Mouse (Mus musculus): ENCODE results near the gene Zfyve21. TPM values are rescaled to one million over a fixed set of nuclear protein-coding genes. Genes with fewer than 3 reads are reported as not detected.

Zfyve21 gene
- polyA plus RNA-seq, 1 experiment: 23.8 TPM

DNA sequence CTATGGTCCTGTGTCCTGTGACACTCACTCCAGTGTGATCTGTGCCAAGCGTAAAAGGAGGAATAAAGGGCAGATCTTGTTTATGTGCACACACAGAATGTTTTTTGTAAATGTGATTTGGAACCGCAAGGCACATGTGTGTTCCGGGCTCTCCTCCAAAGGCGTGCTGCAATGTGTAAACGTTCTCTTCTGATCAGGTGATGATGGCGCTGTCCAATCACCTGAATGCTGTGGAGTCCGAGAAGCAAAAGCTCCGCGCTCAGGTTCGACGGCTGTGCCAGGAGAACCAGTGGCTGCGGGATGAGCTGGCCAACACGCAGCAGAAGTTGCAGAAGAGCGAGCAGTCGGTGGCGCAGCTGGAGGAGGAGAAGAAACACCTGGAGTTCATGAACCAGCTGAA is 39.8 kb upstream of the Zfyve21 start:
- no peak for TF ChIP-seq POLR2A (IDR thresholded peaks at IDR 0.05; ENCODE audit: control insufficient read depth, low read depth, low read length)
- TF ChIP-seq CTCF (IDR thresholded peaks at IDR 0.05; ENCODE audit: control insufficient read depth, insufficient read depth, insufficient replicate concordance, low read depth, low read length): no peak
- Histone ChIP-seq H3K36me3 (ENCODE audit: control insufficient read depth, insufficient read depth, low read length) (no peaks in the 10 kb centered on the region; the same call in 1 of the 2 replicates), H3K27ac (ENCODE audit: control insufficient read depth, insufficient read depth, low read depth, low read length) (no peak overlapping the region), H3K4me3 (ENCODE audit: control insufficient read depth, low read depth, low read length) (no peak overlapping the region), H3K4me1 (ENCODE audit: control insufficient read depth, insufficient read depth, low read length) (no peaks in the 10 kb centered on the region), H3K27me3 (ENCODE audit: control insufficient read depth, insufficient read depth, low read length) (no peaks in the 10 kb centered on the region)

DNA sequence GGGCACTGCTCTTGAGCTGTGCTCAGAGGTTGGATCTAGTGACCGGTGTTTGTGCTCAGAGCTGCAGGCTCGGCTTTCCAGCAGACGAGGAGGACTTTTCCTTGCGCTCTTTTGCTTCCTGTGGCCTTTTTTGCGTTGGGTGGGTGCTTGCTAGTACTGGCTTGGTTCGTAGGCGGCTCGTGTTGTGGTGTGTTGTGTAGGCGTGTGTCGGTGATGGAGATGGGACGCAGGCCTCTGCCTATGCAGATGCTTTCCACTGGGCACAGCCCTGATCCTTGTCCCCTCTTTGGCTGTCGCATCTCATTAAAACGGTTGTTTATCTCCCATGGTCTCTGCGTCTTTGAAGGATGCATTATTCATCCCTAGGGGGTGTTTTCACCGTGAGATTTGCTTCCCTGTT is 39.1 kb upstream of the Zfyve21 start:
- Histone ChIP-seq H3K27me3 (ENCODE audit: control insufficient read depth, insufficient read depth, low read length) (no peaks in the 10 kb centered on the region), H3K4me3 (ENCODE audit: control insufficient read depth, low read depth, low read length) (no peak overlapping the region), H3K36me3 (ENCODE audit: control insufficient read depth, insufficient read depth, low read length) (no peaks in the 10 kb centered on the region; the same call in 1 of the 2 replicates), H3K27ac (ENCODE audit: control insufficient read depth, insufficient read depth, low read depth, low read length) (no peak overlapping the region), H3K4me1 (ENCODE audit: control insufficient read depth, insufficient read depth, low read length) (no peaks in the 10 kb centered on the region)
- TF ChIP-seq CTCF (IDR thresholded peaks at IDR 0.05; ENCODE audit: control insufficient read depth, insufficient read depth, insufficient replicate concordance, low read depth, low read length) (no peak), POLR2A (IDR thresholded peaks at IDR 0.05; ENCODE audit: control insufficient read depth, low read depth, low read length) (no peak)

DNA sequence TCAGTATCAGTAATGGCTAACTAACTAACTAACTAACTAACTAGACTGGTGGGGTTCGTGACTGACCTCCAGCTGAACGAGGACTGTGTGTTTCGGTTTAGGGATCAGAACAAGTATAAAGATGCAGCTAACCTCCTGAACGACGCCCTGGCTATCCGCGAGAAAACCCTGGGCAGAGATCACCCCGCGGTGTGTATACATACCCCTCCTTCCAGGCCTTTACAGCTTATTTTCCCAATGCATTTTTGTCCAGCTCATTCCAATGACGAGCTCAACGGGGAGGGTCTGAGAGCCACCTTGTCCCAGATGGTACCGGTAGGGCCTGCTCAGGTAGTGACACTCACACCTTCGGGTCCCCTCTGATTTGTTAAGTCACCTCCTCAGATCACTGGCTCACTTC is 36.1 kb upstream of the Zfyve21 start:
- no peaks in the 10 kb centered on the region for H3K27me3 ChIP-seq (ENCODE audit: control insufficient read depth, insufficient read depth, low read length)
- TF ChIP-seq POLR2A (IDR thresholded peaks at IDR 0.05; ENCODE audit: control insufficient read depth, low read depth, low read length): no peak
- no peak for TF ChIP-seq CTCF (IDR thresholded peaks at IDR 0.05; ENCODE audit: control insufficient read depth, insufficient read depth, insufficient replicate concordance, low read depth, low read length)
- H3K27ac ChIP-seq (ENCODE audit: control insufficient read depth, insufficient read depth, low read depth, low read length): no peak overlapping the region
- H3K4me3 ChIP-seq (ENCODE audit: control insufficient read depth, low read depth, low read length): no peak overlapping the region
- no peaks in the 10 kb centered on the region for H3K4me1 ChIP-seq (ENCODE audit: control insufficient read depth, insufficient read depth, low read length)
- H3K36me3 ChIP-seq (ENCODE audit: control insufficient read depth, insufficient read depth, low read length): no peaks in the 10 kb centered on the region

DNA sequence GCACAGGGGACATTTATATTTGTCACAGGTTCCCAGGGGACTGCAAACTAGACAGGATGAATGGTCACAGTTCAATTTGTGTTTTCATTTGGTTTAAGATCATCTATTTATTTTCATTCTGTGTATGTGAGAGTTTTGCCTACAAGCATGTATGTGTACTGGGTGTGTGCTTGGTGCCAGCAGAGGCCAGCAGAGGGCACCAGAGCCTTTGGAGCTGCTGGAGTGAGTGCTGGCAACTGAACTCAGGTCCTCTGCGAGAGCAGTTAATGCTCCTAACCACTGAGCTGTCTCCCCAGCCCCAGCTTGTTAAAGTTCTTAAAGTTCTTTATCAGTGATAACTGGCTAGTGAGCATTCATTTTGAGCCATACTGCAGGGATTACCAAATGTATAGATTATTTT is 34.4 kb upstream of the Zfyve21 start:
- TF ChIP-seq CTCF (IDR thresholded peaks at IDR 0.05; ENCODE audit: control insufficient read depth, insufficient read depth, insufficient replicate concordance, low read depth, low read length) (peak; percentile 8; the same call in 1 of the 2 replicates), POLR2A (IDR thresholded peaks at IDR 0.05; ENCODE audit: control insufficient read depth, low read depth, low read length) (no peak)
- H3K27ac ChIP-seq (ENCODE audit: control insufficient read depth, insufficient read depth, low read depth, low read length): no peak overlapping the region
- no peaks in the 10 kb centered on the region for H3K27me3 ChIP-seq (ENCODE audit: control insufficient read depth, insufficient read depth, low read length)
- no peaks in the 10 kb centered on the region for H3K36me3 ChIP-seq (ENCODE audit: control insufficient read depth, insufficient read depth, low read length)
- no peaks in the 10 kb centered on the region for H3K4me1 ChIP-seq (ENCODE audit: control insufficient read depth, insufficient read depth, low read length)
- H3K4me3 ChIP-seq (ENCODE audit: control insufficient read depth, low read depth, low read length): no peak overlapping the region

DNA sequence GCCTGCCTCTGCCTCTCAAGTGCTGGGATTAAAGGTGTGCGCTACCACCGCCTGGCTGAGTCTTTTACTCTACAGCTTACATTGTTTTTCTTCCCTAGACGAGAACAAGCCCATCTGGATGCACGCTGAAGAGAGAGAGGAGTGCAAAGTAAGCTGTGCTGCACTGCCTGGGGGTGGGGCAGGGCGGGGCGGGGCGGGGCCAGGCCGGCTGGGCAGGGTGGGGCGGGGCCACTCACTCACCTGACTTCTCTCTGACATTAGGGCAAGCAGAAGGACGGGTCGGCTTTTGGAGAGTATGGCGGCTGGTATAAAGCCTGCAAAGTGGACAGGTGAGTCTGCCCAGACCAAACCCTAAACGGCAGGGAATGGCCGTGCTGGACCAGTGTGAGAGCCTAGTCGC is 28.8 kb upstream of the Zfyve21 start:
- Histone ChIP-seq H3K4me1 (ENCODE audit: control insufficient read depth, insufficient read depth, low read length) (no peaks in the 10 kb centered on the region), H3K36me3 (ENCODE audit: control insufficient read depth, insufficient read depth, low read length) (no peaks in the 10 kb centered on the region), H3K27ac (ENCODE audit: control insufficient read depth, insufficient read depth, low read depth, low read length) (no peak overlapping the region), H3K4me3 (ENCODE audit: control insufficient read depth, low read depth, low read length) (no peak overlapping the region), H3K27me3 (ENCODE audit: control insufficient read depth, insufficient read depth, low read length) (no peaks in the 10 kb centered on the region)
- TF ChIP-seq CTCF (IDR thresholded peaks at IDR 0.05; ENCODE audit: control insufficient read depth, insufficient read depth, insufficient replicate concordance, low read depth, low read length) (no peak), POLR2A (IDR thresholded peaks at IDR 0.05; ENCODE audit: control insufficient read depth, low read depth, low read length) (no peak)

DNA sequence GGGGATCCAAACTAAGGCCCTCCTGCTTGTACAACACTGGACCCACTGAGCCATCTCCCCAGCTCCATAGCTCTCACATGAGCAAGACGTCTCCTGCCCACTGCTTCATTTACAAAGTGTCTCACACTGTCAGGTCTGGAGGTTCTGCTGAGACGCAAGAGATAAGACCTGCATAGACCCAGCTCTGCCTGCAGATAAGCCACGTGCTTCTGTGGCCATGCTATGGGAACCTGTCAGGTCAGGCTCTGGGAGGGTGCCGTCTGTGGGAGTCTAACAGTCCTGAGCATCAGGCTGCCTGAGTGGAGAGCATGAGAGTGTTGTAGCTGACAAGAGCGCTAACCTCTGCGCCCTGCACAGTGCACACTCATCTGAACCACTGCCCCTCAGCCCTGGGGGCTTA is 27.0 kb upstream of the Zfyve21 start:
- H3K36me3 ChIP-seq (ENCODE audit: control insufficient read depth, insufficient read depth, low read length): no peaks in the 10 kb centered on the region
- TF ChIP-seq POLR2A (IDR thresholded peaks at IDR 0.05; ENCODE audit: control insufficient read depth, low read depth, low read length) (no peak), CTCF (IDR thresholded peaks at IDR 0.05; ENCODE audit: control insufficient read depth, insufficient read depth, insufficient replicate concordance, low read depth, low read length) (no peak)
- no peak overlapping the region for H3K4me3 ChIP-seq (ENCODE audit: control insufficient read depth, low read depth, low read length)
- no peaks in the 10 kb centered on the region for H3K27me3 ChIP-seq (ENCODE audit: control insufficient read depth, insufficient read depth, low read length)
- no peak overlapping the region for H3K27ac ChIP-seq (ENCODE audit: control insufficient read depth, insufficient read depth, low read depth, low read length)
- H3K4me1 ChIP-seq (ENCODE audit: control insufficient read depth, insufficient read depth, low read length): no peaks in the 10 kb centered on the region

DNA sequence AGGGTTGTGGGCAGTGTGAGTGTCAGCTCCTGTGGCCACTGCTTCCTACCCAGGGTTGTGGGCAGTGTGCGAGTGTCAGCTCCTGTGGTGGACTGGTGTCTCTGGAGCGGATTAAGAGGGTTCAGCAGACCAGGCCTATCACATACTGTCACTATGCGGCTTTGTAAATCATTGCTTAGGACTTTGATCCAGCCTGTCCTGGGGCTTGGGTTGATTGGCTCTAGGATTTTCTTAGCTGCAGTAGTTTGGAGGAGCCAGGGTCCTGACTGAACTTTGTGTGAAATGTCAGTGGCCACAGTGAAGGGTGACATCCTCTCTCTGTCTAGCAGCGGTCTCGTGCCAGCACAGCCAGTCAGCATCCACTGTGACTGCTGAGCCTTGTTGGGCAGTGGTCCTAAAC is 23.9 kb upstream of the Zfyve21 start:
- Histone ChIP-seq H3K27ac (ENCODE audit: control insufficient read depth, insufficient read depth, low read depth, low read length) (no peak overlapping the region), H3K4me1 (ENCODE audit: control insufficient read depth, insufficient read depth, low read length) (no peaks in the 10 kb centered on the region), H3K4me3 (ENCODE audit: control insufficient read depth, low read depth, low read length) (no peak overlapping the region), H3K36me3 (ENCODE audit: control insufficient read depth, insufficient read depth, low read length) (no peaks in the 10 kb centered on the region), H3K27me3 (ENCODE audit: control insufficient read depth, insufficient read depth, low read length) (no peaks in the 10 kb centered on the region)
- no peak for TF ChIP-seq CTCF (IDR thresholded peaks at IDR 0.05; ENCODE audit: control insufficient read depth, insufficient read depth, insufficient replicate concordance, low read depth, low read length)
- no peak for TF ChIP-seq POLR2A (IDR thresholded peaks at IDR 0.05; ENCODE audit: control insufficient read depth, low read depth, low read length)

DNA sequence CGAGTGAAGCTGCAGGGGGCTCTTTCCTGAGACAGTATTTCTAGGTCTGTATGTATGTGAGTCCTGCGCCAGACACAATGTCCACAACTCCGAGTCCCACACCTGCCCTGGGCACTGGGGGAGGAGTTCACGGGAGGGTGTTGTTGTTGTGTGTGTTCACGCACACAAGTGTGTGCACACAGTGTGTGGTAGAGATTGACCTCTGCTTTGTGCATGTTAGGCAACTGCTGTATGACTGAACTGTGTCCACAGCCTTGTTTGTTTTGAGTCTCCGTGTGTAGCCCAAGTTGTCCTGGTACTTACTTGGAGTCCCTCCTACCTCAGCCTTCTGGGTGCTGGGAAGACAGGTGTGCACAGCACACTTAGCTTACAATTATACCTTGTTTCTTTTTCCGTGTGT is 23.3 kb upstream of the Zfyve21 start:
- no peaks in the 10 kb centered on the region for H3K4me1 ChIP-seq (ENCODE audit: control insufficient read depth, insufficient read depth, low read length)
- no peaks in the 10 kb centered on the region for H3K36me3 ChIP-seq (ENCODE audit: control insufficient read depth, insufficient read depth, low read length)
- H3K27ac ChIP-seq (ENCODE audit: control insufficient read depth, insufficient read depth, low read depth, low read length): no peak overlapping the region
- no peak overlapping the region for H3K4me3 ChIP-seq (ENCODE audit: control insufficient read depth, low read depth, low read length)
- H3K27me3 ChIP-seq (ENCODE audit: control insufficient read depth, insufficient read depth, low read length): no peaks in the 10 kb centered on the region
- TF ChIP-seq CTCF (IDR thresholded peaks at IDR 0.05; ENCODE audit: control insufficient read depth, insufficient read depth, insufficient replicate concordance, low read depth, low read length): no peak
- no peak for TF ChIP-seq POLR2A (IDR thresholded peaks at IDR 0.05; ENCODE audit: control insufficient read depth, low read depth, low read length)
